7 mouse cellular contexts compared by ENCODE assay signal in the genomic region with DNA sequence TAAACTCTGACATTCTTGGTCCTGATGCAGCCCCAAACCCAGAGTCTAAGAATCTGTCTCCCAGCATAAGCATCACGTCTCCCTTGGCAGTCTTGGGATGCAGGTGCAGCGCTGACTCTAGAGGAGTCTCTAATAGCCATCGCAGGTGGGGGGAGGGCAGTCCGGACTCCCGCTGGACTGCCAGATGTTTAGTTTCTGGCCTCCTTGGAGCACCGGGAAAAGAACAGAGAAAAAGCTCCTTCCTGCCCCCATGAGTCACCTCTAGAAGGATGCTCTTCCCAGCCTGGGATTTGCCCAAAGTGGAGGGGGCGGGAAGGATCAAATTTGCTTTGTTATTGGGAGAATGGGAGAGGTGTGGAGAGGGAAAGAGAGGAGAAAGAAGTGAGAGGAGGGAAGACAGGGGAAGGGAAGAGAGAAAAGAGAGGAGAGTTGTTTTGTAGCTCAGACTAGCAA. TPM values are rescaled to one million over a fixed set of nuclear protein-coding genes. Genes with fewer than 3 reads are reported as not detected.
DNase-seq lines count a peak whose midpoint lies in the region; ATAC-seq and TF ChIP-seq lines count a peak whose summit lies in the region.

No protein-coding gene starts in this region.

- peak; percentile 28; the same call in 1 of the 2 replicates for ATAC-seq in lung, embryonic 16.5 days (ENCODE audit: low read depth)
- ATAC-seq in hindbrain, postnatal 0 days: no peak; the same call in 1 of the 2 replicates

- no peak for DNase-seq in lung, adult 18-20 months
- peak; percentile 54 for DNase-seq in embryo, embryonic 11 days
- peak; percentile 52 for DNase-seq in hindbrain, postnatal 0 days (ENCODE audit: low spot score)
- no peak for DNase-seq in midbrain, embryonic 10.5 days (ENCODE audit: low spot score)
- DNase-seq in spleen, adult 12 weeks (ENCODE audit: low spot score): no peak
- DNase-seq in urinary bladder, postnatal 10 days (ENCODE audit: low spot score): no peak

- peak overlapping the region; percentile 80 for H3K4me2 ChIP-seq in lung, embryonic 16.5 days (ENCODE audit: low read depth, low read length)
- peak overlapping the region; percentile 76 for H3K4me2 ChIP-seq in hindbrain, postnatal 0 days (ENCODE audit: low read depth, low read length)

- 0 out of 2 replicates have a peak, but pooled peaks cover 5% of the 10 kb centered on the region for H3K4me1 ChIP-seq in lung, embryonic 16.5 days (replicated peaks; ENCODE audit: control insufficient read depth, insufficient read depth, low read length)
- 0 out of 2 replicates have a peak, but pooled peaks cover 4% of the 10 kb centered on the region for H3K4me1 ChIP-seq in hindbrain, postnatal 0 days (ENCODE audit: insufficient read depth, low read length)
- H3K4me1 ChIP-seq in midbrain, embryonic 10.5 days: peaks cover 26% of the 10 kb centered on the region

- H3K9ac ChIP-seq in lung, embryonic 16.5 days (ENCODE audit: low read length): no peak overlapping the region; the same call in 1 of the 2 replicates
- peak overlapping the region; percentile 65 for H3K9ac ChIP-seq in hindbrain, postnatal 0 days (replicated peaks; ENCODE audit: low read length)

- no peak overlapping the region for H3K27ac ChIP-seq in lung, embryonic 16.5 days (ENCODE audit: low read length)
- peak overlapping the region; percentile 87 for H3K27ac ChIP-seq in hindbrain, postnatal 0 days
- peak overlapping the region; percentile 87 for H3K27ac ChIP-seq in midbrain, embryonic 10.5 days (replicated peaks)

- H3K27me3 ChIP-seq in lung, embryonic 16.5 days (ENCODE audit: control insufficient read depth, insufficient read depth, low read depth, low read length): peaks cover 28% of the 10 kb centered on the region
- no peaks in the 10 kb centered on the region for H3K27me3 ChIP-seq in hindbrain, postnatal 0 days (ENCODE audit: insufficient read depth, low read length)
- H3K27me3 ChIP-seq in midbrain, embryonic 10.5 days (ENCODE audit: low read depth, poor library complexity, severe bottlenecking): peaks cover 48% of the 10 kb centered on the region

- no peak for TF ChIP-seq CTCF in hindbrain, postnatal 0 days (IDR thresholded peaks at IDR 0.05; ENCODE audit: low read depth)

- no peaks in the 10 kb centered on the region for H3K36me3 ChIP-seq in lung, embryonic 16.5 days (ENCODE audit: control insufficient read depth, insufficient read depth, low read length)
- H3K36me3 ChIP-seq in hindbrain, postnatal 0 days (ENCODE audit: insufficient read depth, low read length): no peaks in the 10 kb centered on the region
- H3K36me3 ChIP-seq in midbrain, embryonic 10.5 days: no peaks in the 10 kb centered on the region

- H3K4me3 ChIP-seq in lung, embryonic 16.5 days (ENCODE audit: low read length): peak overlapping the region; percentile 47
- peak overlapping the region; percentile 73 for H3K4me3 ChIP-seq in hindbrain, postnatal 0 days (ENCODE audit: low read length)
- peak overlapping the region; percentile 60 for H3K4me3 ChIP-seq in midbrain, embryonic 10.5 days

- no peaks in the 10 kb centered on the region for H3K9me3 ChIP-seq in lung, embryonic 16.5 days (ENCODE audit: control insufficient read depth, low read length)
- H3K9me3 ChIP-seq in hindbrain, postnatal 0 days (ENCODE audit: low read length): no peaks in the 10 kb centered on the region
- no peaks in the 10 kb centered on the region for H3K9me3 ChIP-seq in midbrain, embryonic 10.5 days (replicated peaks)

- 2% methylated on average over 7 of the region's 7 CpGs for WGBS in lung, embryonic 16.5 days
- WGBS in hindbrain, postnatal 0 days: under 1% methylated on average over 7 of the region's 7 CpGs
- under 1% methylated on average over 7 of the region's 7 CpGs for WGBS in midbrain, embryonic 10.5 days

RNA-seq across cellular contexts. Expression of a gene that starts 0.6 kb away (rescaled TPM):
- 0.08 and 0.11 TPM in 2 replicates for polyA plus RNA-seq in lung, embryonic 16.5 days (2015; fragmentation: Nextera tagmentation; extraction: Ambion mirVana)
- 37.9 and 45.4 TPM in 2 replicates for total RNA-seq in hindbrain, postnatal 0 days (2014; rRNA removed)
- 25.5 and 26.5 TPM in 2 replicates for polyA plus RNA-seq in hindbrain, postnatal 0 days (2015; fragmentation: Nextera tagmentation; extraction: Ambion mirVana)
- polyA plus RNA-seq in midbrain, embryonic 10.5 days (2016; fragmentation: Nextera tagmentation; extraction: Ambion mirVana): 2.9 and 4.9 TPM in 2 replicates

Comparison
In these comparisons a context has a peak if more than half of its experiments do, and no peak if none do; other contexts are left out.
1. DNase-seq: peak in embryo, embryonic 11 days (single experiment) and hindbrain, postnatal 0 days (single experiment); none in lung, adult 18-20 months (0 of 2), midbrain, embryonic 10.5 days (single experiment), spleen, adult 12 weeks (single experiment) and urinary bladder, postnatal 10 days (single experiment).
2. Peak in every context shown above with its lines, with median percentiles within 50 percentile points of each other: H3K4me3 ChIP-seq.